Mouse (Mus musculus): ENCODE measurements around the gene Olfr613.
"Not testable (repeated sequence)": the region's sequence is repeated elsewhere in the genome, so short reads cannot be mapped to it uniquely, and the experiment has no call there.

Olfr613 gene

DNA sequence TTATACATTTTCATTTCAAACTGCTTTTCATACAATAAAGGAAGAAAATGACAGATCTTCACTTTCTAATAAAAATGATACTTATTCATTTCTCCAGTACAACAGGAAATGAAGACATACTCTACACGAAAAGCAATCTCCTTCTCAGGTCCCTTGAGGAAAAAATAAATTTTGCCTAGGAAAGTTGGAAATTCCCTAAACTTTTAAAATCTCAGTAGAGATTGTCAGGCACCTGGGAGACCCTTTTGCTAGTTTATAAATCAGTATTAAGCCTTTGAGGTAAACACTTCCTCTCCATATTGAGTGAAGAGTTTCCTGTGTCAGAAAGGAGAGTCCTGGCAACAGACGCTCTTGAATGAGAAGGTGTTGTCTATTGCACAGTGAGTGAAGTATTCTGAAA is at the start of gene Olfr613:
TSS of gene Olfr613 (plus strand) at position 301 of the 400 bp plus-strand sequence.
- DNase-seq (ENCODE audit: low spot score), result no peak

DNA sequence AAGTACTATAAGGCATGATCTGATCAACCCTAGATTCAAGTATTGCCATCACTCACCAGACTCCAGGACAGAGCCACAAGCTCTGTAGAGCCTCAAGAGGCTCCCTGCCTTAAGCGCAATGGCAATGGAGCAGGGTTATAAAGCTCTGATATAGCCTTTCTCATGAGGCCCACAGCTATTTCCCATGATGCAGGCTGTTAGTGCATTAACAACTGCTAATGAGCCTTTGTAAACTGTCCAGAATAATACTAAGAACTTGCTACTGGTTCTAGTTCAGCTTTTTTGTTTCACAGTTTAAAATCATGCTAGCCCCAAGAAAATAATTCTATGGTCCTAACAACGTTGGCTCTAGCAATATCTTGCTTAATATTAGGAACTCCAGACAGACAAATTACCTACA is 35.9 kb upstream of the Olfr613 start, which contains the start of gene Olfr610:
TSS of gene Olfr610 (minus strand) at position 101 of the 400 bp plus-strand sequence.
- DNase-seq (ENCODE audit: low spot score), result no peak

DNA sequence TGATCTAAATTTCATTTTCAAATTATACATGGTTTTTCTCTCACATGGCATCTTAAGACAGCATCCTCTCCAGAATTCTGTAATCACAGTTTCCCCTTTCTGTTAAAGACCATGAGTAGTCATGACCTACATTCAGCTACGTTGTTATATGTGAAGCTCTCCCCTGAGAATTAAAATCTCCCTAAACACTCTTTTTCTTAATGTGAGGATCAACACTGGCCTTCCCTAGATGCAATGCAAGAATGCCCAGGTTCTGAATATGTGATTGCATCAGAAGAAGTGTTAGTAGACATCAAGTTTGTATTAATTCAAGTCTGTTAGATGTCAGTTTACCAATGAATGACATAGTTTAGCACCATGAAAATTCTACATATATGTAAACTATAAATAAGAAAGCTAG is 27.1 kb upstream of the Olfr613 start, which contains the start of gene Olfr611:
TSS of gene Olfr611 (minus strand) at position 101 of the 400 bp plus-strand sequence.
- DNase-seq (ENCODE audit: low spot score), result not testable (repeated sequence)

DNA sequence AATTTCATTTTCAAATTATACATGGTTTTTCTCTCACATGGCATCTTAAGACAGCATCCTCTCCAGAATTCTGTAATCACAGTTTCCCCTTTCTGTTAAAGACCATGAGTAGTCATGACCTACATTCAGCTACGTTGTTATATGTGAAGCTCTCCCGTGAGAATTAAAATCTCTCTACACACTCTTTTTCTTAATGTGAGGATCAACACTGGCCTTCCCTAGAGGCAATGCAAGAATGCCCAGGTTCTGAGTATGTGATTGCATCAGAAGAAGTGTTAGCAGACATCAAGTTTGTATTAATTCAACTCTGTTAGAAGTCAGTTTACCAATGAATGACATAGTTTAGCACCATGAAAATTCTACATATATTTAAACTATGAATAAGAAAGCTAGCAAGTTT is 5.3 kb upstream of the Olfr613 start, which contains the start of gene Olfr612:
TSS of gene Olfr612 (minus strand) at position 101 of the 400 bp plus-strand sequence.
- not testable (repeated sequence) for DNase-seq (ENCODE audit: low spot score)

DNA sequence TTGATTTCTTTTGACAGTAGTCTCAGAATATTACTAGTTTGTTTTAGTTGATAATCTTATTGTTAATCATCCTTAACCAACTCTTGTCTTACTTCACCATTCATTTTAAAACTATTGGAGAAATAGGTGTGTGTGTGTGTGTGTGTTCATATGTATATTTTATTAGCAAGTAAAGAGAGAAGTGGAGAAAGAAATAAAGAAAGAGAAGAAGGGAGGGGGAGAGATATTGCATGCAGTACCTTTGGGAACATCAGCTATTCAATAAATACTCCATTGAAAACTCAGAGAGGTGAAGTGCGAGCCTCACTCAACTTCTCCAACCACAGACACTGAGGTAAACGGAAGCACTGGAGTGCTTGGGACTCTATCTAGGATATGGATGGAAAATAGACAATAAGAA is 7.9 kb downstream of the Olfr613 start, which contains the start of gene Olfr615:
TSS of gene Olfr615 (plus strand) at position 301 of the 400 bp plus-strand sequence.
- DNase-seq (ENCODE audit: low spot score), result no peak

DNA sequence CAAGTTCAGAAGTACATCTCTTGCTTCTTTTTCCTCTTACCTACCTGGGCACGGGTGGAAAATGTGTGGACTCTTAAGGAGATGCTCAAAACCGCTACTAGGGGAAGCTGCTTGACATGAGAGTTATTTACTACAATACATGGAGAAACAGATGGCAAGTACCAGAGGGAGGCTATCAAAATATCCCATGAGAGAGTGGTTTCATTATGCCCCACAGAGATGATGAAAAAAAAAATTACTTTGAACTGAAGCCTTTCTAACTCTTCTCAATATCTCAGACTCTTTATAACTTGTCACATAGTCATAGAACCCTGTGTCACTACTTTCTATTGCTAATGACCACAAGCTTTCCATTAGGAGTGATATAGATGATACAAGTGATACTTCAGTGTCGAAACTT is 21.2 kb downstream of the Olfr613 start, which contains the start of gene Olfr616:
TSS of gene Olfr616 (minus strand) at position 101 of the 400 bp plus-strand sequence.
- no peak for DNase-seq (ENCODE audit: low spot score)

DNA sequence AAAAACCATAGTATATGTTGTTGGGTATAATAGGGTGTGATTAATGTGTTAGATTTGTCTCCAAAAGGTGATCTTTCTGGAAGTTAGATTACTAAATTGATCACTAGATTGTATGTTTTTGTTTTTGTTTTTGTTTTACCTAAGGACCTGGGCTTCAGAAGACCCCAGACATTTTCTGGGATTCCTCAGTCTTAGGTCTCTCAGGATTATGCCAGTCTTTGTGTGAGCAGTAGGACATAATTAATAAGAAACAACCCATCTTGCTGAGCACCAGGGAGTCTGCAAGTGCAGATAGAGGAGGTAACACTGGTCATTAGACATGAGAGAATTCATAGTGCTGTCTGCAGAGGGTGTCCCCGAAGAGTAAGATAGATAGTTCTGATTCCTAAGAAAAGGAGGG is 24.9 kb downstream of the Olfr613 start, which contains the start of gene Olfr617:
TSS of gene Olfr617 (plus strand) at position 301 of the 400 bp plus-strand sequence.
- no peak for DNase-seq (ENCODE audit: low spot score)

DNA sequence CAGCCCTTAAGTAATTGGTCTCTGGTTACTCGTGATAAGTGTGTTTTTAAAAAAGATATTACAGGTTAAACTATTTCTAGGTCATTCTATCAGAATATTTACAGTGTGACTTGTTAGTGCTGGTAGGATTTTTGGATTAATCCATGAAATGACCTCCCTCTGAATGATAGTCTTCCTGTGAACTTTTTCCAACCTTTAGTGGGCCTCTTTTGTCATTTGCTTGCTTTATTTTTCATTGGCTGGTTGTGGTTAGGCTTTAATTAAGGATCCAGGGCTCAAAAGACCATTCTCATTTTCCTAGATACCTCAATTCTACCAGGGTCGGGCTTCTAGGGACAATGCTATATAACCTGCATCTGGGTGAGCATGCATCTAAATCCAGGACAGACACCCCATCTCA is 41.9 kb downstream of the Olfr613 start, which contains the start of gene Olfr618:
TSS of gene Olfr618 (plus strand) at position 301 of the 400 bp plus-strand sequence.
- DNase-seq (ENCODE audit: low spot score), result no peak

DNA sequence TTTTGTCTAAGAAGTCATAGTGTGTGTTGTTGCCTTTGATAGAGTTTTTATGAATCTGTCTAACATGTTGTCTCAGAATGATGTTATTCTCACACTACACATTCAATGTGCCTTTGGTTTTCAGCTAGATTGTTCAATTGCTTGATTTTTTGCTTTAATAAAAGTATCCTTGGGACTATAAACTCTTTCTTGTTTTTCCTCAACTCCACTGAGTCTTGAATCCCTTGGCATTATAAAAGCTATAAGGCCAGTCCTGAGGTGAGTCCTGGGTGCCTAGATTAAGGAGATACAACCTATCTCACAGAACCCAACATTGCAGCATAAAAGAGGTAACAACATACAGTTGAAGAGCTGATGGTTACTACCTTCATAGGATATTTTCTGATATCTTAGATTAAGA is 52.4 kb downstream of the Olfr613 start, which contains the start of gene Olfr619:
TSS of gene Olfr619 (plus strand) at position 301 of the 400 bp plus-strand sequence.
- DNase-seq (ENCODE audit: low spot score), result no peak
